Mouse (Mus musculus) MEL (cell line): Measurements from ENCODE around the gene Cdc42ep3. TPM values are rescaled to one million over a fixed set of nuclear protein-coding genes. Genes with fewer than 3 reads are reported as not detected.

Experiments
- DNase-seq: peaks from one replicate; pipeline ENCODE4 v3.0.0; 2011; ENCODE audit warnings: low read depth, low spot score
- H3K27ac ChIP-seq: 2 replicates; pipeline ENCODE4 v1.5.1; 2012; ENCODE audit warnings: low read depth, mild to moderate bottlenecking, control low read depth, low read length, moderate library complexity; ENCODE audit not compliant: control insufficient read depth
- H3K27me3 ChIP-seq, 2 experiments: fragments of 150-350 bp in 1 of 2; sonication (generic) in 1 of 2; 2 replicates each; pipeline ENCODE4 v1.6.1; 2012; ENCODE audit warnings: low read length in 2 of 2, mild to moderate bottlenecking in 2 of 2, improper control_type of control experiment in 1 of 2, moderate library complexity in 1 of 2; ENCODE audit not compliant: insufficient read depth in 2 of 2, control insufficient read depth in 1 of 2
- H3K36me3 ChIP-seq, 2 experiments: 2 replicates each; pipeline ENCODE4 v1.6.1; 2012 to 2014; ENCODE audit warnings: low read length in 2 of 2, improper control_type of control experiment in 1 of 2, inconsistent platforms in 1 of 2, mild to moderate bottlenecking in 1 of 2; ENCODE audit not compliant: insufficient read depth in 2 of 2, control insufficient read depth in 1 of 2
- H3K4me1 ChIP-seq, 2 experiments: fragments of 150-350 bp in 1 of 2; sonication (generic) in 1 of 2; 2 replicates each; pipeline ENCODE4 v1.6.1; 2012; ENCODE audit warnings: low read length in 2 of 2, improper control_type of control experiment in 1 of 2, mild to moderate bottlenecking in 1 of 2; ENCODE audit not compliant: insufficient read depth in 2 of 2, control insufficient read depth in 1 of 2
- H3K4me3 ChIP-seq, 2 experiments: fragments of 150-350 bp in 1 of 2; sonication (generic) in 1 of 2; 2 replicates each; pipeline ENCODE4 v1.5.1; 2012; ENCODE audit warnings: low read depth in 2 of 2, low read length in 2 of 2, mild to moderate bottlenecking in 2 of 2, moderate library complexity in 2 of 2, control low read depth in 1 of 2, improper control_type of control experiment in 1 of 2; ENCODE audit not compliant: control insufficient read depth in 1 of 2, insufficient read depth in 1 of 2
- H3K79me2 ChIP-seq: 2 replicates; pipeline ENCODE4 v1.6.1; 2012; ENCODE audit warnings: mild to moderate bottlenecking, low read length, moderate library complexity; ENCODE audit not compliant: control insufficient read depth, poor library complexity, insufficient read depth
- H3K9ac ChIP-seq: 2 replicates; pipeline ENCODE4 v1.6.1; 2012; ENCODE audit warnings: low read depth, mild to moderate bottlenecking, control low read depth, low read length, moderate library complexity; ENCODE audit not compliant: control insufficient read depth, poor library complexity, severe bottlenecking
- H3K9me3 ChIP-seq: fragments of 150-350 bp; sonication (generic); replicated peaks from 2 replicates; pipeline ENCODE4 v1.6.1; 2012; ENCODE audit warnings: mild to moderate bottlenecking, low read length, improper control_type of control experiment, moderate library complexity; ENCODE audit not compliant: insufficient read depth
- ELF1 ChIP-seq: IDR thresholded peaks from 2 replicates; pipeline ENCODE4 v1.6.1; 2014; ENCODE audit warnings: low read depth, mild to moderate bottlenecking, inconsistent platforms, low read length, improper control_type of control experiment, moderate library complexity
- GABPA ChIP-seq: IDR thresholded peaks from 2 replicates; pipeline ENCODE4 v1.6.1; 2012; ENCODE audit warnings: low read depth, mild to moderate bottlenecking, inconsistent platforms, low read length, improper control_type of control experiment, moderate library complexity
- HCFC1 ChIP-seq: IDR thresholded peaks from 2 replicates; pipeline ENCODE4 v1.6.1; 2012; ENCODE audit warnings: low read depth, mild to moderate bottlenecking, inconsistent platforms, low read length, improper control_type of control experiment, moderate library complexity
- MAX ChIP-seq: IDR thresholded peaks from 2 replicates; pipeline ENCODE4 v1.6.1; 2011; ENCODE audit warnings: low read length, improper control_type of control experiment
- MXI1 ChIP-seq: IDR thresholded peaks from 2 replicates; pipeline ENCODE4 v1.6.1; 2011; ENCODE audit warnings: mild to moderate bottlenecking, low read depth, low read length, improper control_type of control experiment
- USF1 ChIP-seq: IDR thresholded peaks from 2 replicates; pipeline ENCODE4 v1.6.1; 2014; ENCODE audit warnings: low read depth, mild to moderate bottlenecking, inconsistent platforms, low read length, improper control_type of control experiment, moderate library complexity
- ZMIZ1 ChIP-seq: IDR thresholded peaks from 2 replicates; pipeline ENCODE4 v1.6.1; 2012; ENCODE audit warnings: low read depth, mild to moderate bottlenecking, inconsistent platforms, low read length, improper control_type of control experiment, moderate library complexity
- polyA plus RNA-seq, 2 experiments: library from polyadenylated mRNA; stranded (reverse) in 1 of 2; unstranded in 1 of 2; fragments of >175 nt in 1 of 2; fragments of >200 nt in 1 of 2; gene quantifications; 2 replicates each; pipeline versions ENCODE4 v1.2.1 to v1.2.4; 2012; ENCODE audit warnings: low replicate concordance in 2 of 2, low read depth in 1 of 2; ENCODE audit not compliant: insufficient read length in 2 of 2, insufficient read depth in 1 of 2, missing spikeins in 1 of 2
- total RNA-seq: library from RNA; depleted of rRNA; stranded (reverse); fragments of 300-350 nt; gene quantifications from 2 replicates; pipeline ENCODE4 v1.2.3, GENCODE M21; 2012

The Cdc42ep3 gene
- total and polyA plus RNA-seq, 3 experiments = 4.2 to 8.4 TPM; not detected in 1

GRCm38 (mm10) chr17:79285030-79285601, 69.8 kb downstream of the Cdc42ep3 start:
- no peaks in the 10 kb centered on the region for H3K4me1 ChIP-seq

More at GRCm38 (mm10) chr17:79285030-79285601, 69.8 kb downstream of the Cdc42ep3 start:
- no peak overlapping the region for H3K9ac ChIP-seq
- H3K36me3 ChIP-seq = no peaks in the 10 kb centered on the region
- TF ChIP-seq ZMIZ1 (no peak), ELF1 (no peak), GABPA (no peak), MXI1 (no peak), HCFC1 (no peak), MAX (no peak), USF1 (no peak)
- no peak overlapping the region for H3K27ac ChIP-seq
- no peaks in the 10 kb centered on the region for H3K9me3 ChIP-seq
- H3K27me3 ChIP-seq = no peaks in the 10 kb centered on the region
- H3K79me2 ChIP-seq = no peaks in the 10 kb centered on the region
- no peak overlapping the region for H3K4me3 ChIP-seq
- DNase-seq = no peak
